Mouse (Mus musculus): ENCODE measurements at regions not wholly inside any gene's neighbourhood (a gene's known extent, or its start where the extent isn't known, plus 50 kb on each side); places are given as distances from the start of the nearest gene placed in this dataset.

DNA sequence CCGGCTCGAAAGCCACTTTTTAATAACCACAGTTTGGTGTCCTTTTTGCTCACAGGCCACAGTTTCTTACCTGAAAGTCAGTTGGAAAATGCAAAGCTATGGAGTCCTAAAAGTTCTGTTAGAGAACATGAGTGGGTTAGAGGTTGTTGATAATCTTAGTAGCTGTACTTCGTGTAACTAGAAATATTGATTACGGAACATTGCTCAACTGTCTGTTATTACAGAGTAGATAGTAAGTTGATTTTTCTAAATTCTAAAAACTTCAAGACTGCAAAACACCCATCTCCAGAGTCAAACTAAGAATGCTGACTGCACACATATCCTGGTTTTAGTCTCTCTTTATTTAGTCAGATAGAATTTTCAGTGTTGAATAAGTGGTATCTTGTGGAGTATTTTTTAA lies 111.0 kb downstream of the Slc38a4 start:
- Histone ChIP-seq H3K27me3 (no peaks in the 10 kb centered on the region), H3K4me3 (no peak overlapping the region), H3K9me3 (no peaks in the 10 kb centered on the region), H3K36me3 (no peaks in the 10 kb centered on the region), H3K4me2 (no peak overlapping the region), H3K9ac (no peak overlapping the region), H3K27ac (no peak overlapping the region), H3K4me1 (replicated peaks) (no peaks in the 10 kb centered on the region)
- ATAC-seq (ENCODE audit: low FRiP score) = no peak
- 98% methylated on average over 4 of the region's 4 CpGs for WGBS

DNA sequence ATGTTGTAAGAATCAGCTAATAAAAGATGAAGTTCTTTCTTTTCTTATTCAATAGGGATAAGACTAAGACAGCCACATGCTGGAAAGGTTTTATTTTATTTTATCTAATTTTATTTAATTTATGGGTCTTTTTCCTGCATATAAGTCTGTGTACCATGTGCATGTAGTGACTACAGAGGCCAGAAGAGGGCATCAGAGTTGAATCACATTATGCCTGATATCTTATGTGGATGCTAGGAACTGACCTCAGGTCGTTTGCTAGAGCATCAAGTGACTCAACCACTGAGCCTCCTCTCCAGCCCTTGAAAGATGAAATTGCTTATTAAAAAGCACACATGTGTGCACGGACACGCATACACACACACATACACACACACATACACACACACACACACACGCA lies 113.1 kb downstream of the Slc38a4 start:
- 90% methylated on average over 4 of the region's 4 CpGs for WGBS

DNA sequence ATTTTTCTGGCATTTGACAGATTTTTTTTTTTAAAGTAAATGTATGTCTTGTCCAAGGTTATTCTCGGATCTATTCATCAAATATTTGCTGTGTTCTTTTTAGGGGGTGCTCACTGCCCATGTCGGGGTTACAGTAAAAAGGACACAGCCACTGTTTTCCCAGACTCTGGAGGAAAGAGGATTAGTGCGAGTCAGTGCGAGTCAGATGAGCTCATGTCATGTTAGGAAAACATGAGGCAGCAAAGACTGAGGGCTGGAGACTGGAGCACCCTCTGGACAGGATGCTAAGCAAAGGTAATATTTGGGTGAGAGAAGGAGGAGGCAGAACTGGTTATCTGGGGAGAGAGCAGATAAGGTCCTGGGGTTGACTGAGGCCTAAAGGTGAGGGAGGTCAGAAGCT lies 117.3 kb downstream of the Slc38a4 start:
- 84% methylated on average over 4 of the region's 4 CpGs for WGBS
- no peak for ATAC-seq (ENCODE audit: low FRiP score)
- H3K9me3 ChIP-seq = no peaks in the 10 kb centered on the region
- no peak overlapping the region for H3K4me3 ChIP-seq
- no peaks in the 10 kb centered on the region for H3K27me3 ChIP-seq
- no peak overlapping the region for H3K9ac ChIP-seq
- peaks cover 5% of the 10 kb centered on the region; the same call in 1 of the 2 replicates for H3K4me1 ChIP-seq (replicated peaks)
- H3K27ac ChIP-seq = no peak overlapping the region
- H3K36me3 ChIP-seq = no peaks in the 10 kb centered on the region
- no peak overlapping the region for H3K4me2 ChIP-seq

More for the DNA sequence above, 113.1 kb downstream of the Slc38a4 start:
- Histone ChIP-seq H3K4me3 (no peak overlapping the region), H3K4me1 (replicated peaks) (no peaks in the 10 kb centered on the region), H3K27ac (no peak overlapping the region), H3K4me2 (no peak overlapping the region), H3K27me3 (no peaks in the 10 kb centered on the region), H3K9ac (no peak overlapping the region), H3K36me3 (no peaks in the 10 kb centered on the region), H3K9me3 (no peaks in the 10 kb centered on the region)
- ATAC-seq (ENCODE audit: low FRiP score) = no peak

- no peak for ATAC-seq (ENCODE audit: low FRiP score)
- WGBS = 89% methylated on average over 6 of the region's 6 CpGs
- H3K4me1 ChIP-seq (replicated peaks) = peaks cover 7% of the 10 kb centered on the region; the same call in 1 of the 2 replicates
- no peak overlapping the region for H3K9ac ChIP-seq
- H3K9me3 ChIP-seq = no peaks in the 10 kb centered on the region
- no peak overlapping the region for H3K27ac ChIP-seq
- H3K27me3 ChIP-seq = no peaks in the 10 kb centered on the region
- no peaks in the 10 kb centered on the region for H3K36me3 ChIP-seq
- no peak overlapping the region for H3K4me2 ChIP-seq
- no peak overlapping the region for H3K4me3 ChIP-seq
These were observed 118.1 kb downstream of the Slc38a4 start for GRCm38 (mm10) chr15:96937623-96938022.

DNA sequence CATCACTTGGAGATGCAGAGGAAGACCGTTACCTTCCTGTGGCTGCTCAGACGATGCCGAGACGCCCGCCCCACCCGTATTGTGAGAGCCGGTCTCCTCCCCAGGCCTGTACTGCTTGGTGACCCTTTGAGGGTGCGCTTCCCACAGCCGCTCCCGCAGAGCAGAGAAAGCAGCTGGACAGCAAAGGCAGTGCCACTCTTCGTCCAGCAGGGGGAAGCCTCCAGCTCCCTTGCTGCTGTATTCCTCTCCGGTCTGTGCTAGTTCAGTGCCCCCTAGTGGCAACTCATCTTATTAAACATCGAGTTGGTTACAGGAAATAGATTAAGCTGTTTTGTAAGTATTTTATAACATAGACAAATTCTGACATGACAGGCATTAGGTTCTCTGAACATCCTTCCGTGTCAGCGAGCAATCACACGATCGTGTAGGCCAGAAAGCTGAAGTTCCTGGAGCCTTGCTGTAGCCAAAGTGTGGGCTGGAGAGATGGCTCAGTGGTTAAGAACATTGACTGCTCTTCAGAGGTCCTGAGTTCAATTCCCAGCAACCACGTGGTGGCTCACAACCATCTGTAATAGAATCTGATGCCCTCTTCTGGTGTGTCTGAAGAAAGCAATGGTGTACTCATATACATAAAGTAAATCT lies 118.9 kb downstream of the Slc38a4 start:
- no peaks in the 10 kb centered on the region for H3K9me3 ChIP-seq
- H3K9ac ChIP-seq = peak overlapping the region; percentile 59; the same call in 1 of the 2 replicates
- no peaks in the 10 kb centered on the region for H3K27me3 ChIP-seq
- peak overlapping the region; percentile 24 for H3K4me3 ChIP-seq
- no peaks in the 10 kb centered on the region for H3K36me3 ChIP-seq
- ATAC-seq (ENCODE audit: low FRiP score) = peak; percentile 88
- H3K4me2 ChIP-seq = peak overlapping the region; percentile 54
- no peak overlapping the region for H3K27ac ChIP-seq
- peaks cover 7% of the 10 kb centered on the region; the same call in 1 of the 2 replicates for H3K4me1 ChIP-seq (replicated peaks)
- WGBS = 8% methylated on average over 18 of the region's 18 CpGs

- Histone ChIP-seq H3K9ac (no peak overlapping the region), H3K4me1 (replicated peaks) (peaks cover 7% of the 10 kb centered on the region; the same call in 1 of the 2 replicates), H3K36me3 (no peaks in the 10 kb centered on the region), H3K27ac (no peak overlapping the region), H3K27me3 (no peaks in the 10 kb centered on the region), H3K9me3 (no peaks in the 10 kb centered on the region), H3K4me3 (no peak overlapping the region; the same call in 1 of the 2 replicates), H3K4me2 (peak overlapping the region; percentile 54; the same call in 1 of the 2 replicates)
- ATAC-seq (ENCODE audit: low FRiP score) = no peak
- 87% methylated on average over 5 of the region's 5 CpGs for WGBS
These were observed 119.5 kb downstream of the Slc38a4 start for GRCm38 (mm10) chr15:96936216-96936615.

DNA sequence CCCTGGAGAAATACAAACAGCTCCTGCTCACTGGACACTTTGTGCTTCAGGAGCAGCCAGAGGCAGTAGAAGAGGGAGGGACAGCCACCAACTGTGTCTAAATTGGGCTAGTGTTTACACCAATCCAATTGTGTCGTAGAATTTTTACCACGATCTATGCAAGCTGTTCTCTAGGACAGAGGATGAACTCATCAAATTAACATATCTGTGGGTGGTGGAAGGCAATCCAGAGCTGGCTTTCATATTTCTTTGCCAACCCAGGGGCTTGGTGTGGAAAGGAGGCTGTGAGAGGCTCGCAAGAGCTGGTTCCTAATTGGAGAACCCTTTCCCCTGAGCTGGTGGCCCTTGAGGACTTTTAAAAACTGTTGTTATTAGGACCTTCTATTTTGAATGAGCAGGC lies 122.3 kb downstream of the Slc38a4 start:
- 50% methylated on average over 3 of the region's 3 CpGs for WGBS
- H3K27me3 ChIP-seq = no peaks in the 10 kb centered on the region
- no peak overlapping the region for H3K9ac ChIP-seq
- H3K4me3 ChIP-seq = no peak overlapping the region
- ATAC-seq (ENCODE audit: low FRiP score) = no peak
- H3K4me2 ChIP-seq = no peak overlapping the region
- H3K4me1 ChIP-seq (replicated peaks) = peaks cover 7% of the 10 kb centered on the region; the same call in 1 of the 2 replicates
- no peaks in the 10 kb centered on the region for H3K9me3 ChIP-seq
- no peaks in the 10 kb centered on the region for H3K36me3 ChIP-seq
- no peak overlapping the region for H3K27ac ChIP-seq

- WGBS = 80% methylated on average over 6 of the region's 6 CpGs
- no peak overlapping the region for H3K4me2 ChIP-seq
- no peak overlapping the region for H3K27ac ChIP-seq
- H3K4me1 ChIP-seq (replicated peaks) = 0 out of 2 replicates have a peak, but pooled peaks cover 4% of the 10 kb centered on the region
- no peak overlapping the region for H3K9ac ChIP-seq
- H3K4me3 ChIP-seq = no peak overlapping the region
- H3K36me3 ChIP-seq = no peaks in the 10 kb centered on the region
- no peak for ATAC-seq (ENCODE audit: low FRiP score)
- H3K9me3 ChIP-seq = no peaks in the 10 kb centered on the region
- H3K27me3 ChIP-seq = no peaks in the 10 kb centered on the region
These were observed 125.2 kb downstream of the Slc38a4 start for GRCm38 (mm10) chr15:96930531-96930930.

DNA sequence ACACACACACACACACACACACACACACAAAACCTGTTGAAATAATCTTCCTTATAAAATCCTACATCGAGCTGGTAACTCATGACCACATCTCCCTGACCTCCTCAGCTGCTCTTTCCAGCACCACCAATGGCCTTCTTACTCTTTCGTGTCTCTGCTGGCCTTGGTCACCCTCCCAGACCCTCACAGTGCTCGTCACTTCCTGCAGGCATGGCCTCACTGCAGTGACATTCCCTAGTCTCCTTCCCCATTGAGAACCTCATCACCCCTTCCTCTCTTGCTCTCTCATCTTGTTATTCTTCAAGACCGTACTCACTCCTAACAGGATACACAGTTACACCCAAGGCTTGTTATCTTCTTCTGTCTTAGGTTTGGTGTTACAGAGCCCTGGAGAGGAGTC lies 126.0 kb downstream of the Slc38a4 start:
- Histone ChIP-seq H3K27me3 (no peaks in the 10 kb centered on the region), H3K4me1 (replicated peaks) (0 out of 2 replicates have a peak, but pooled peaks cover 4% of the 10 kb centered on the region), H3K36me3 (no peaks in the 10 kb centered on the region), H3K9ac (no peak overlapping the region), H3K27ac (no peak overlapping the region), H3K9me3 (no peaks in the 10 kb centered on the region), H3K4me2 (no peak overlapping the region), H3K4me3 (no peak overlapping the region)
- ATAC-seq (ENCODE audit: low FRiP score) = no peak
- 90% methylated on average over 4 of the region's 4 CpGs for WGBS

- no peak overlapping the region for H3K4me3 ChIP-seq
- WGBS = 83% methylated on average over 4 of the region's 4 CpGs
- no peaks in the 10 kb centered on the region for H3K9me3 ChIP-seq
- H3K27ac ChIP-seq = no peak overlapping the region
- H3K27me3 ChIP-seq = no peaks in the 10 kb centered on the region
- H3K36me3 ChIP-seq = no peaks in the 10 kb centered on the region
- no peak overlapping the region for H3K9ac ChIP-seq
- ATAC-seq (ENCODE audit: low FRiP score) = no peak
- 0 out of 2 replicates have a peak, but pooled peaks cover 4% of the 10 kb centered on the region for H3K4me1 ChIP-seq (replicated peaks)
- no peak overlapping the region for H3K4me2 ChIP-seq
These were observed 127.1 kb downstream of the Slc38a4 start for GRCm38 (mm10) chr15:96928692-96929091.

- Histone ChIP-seq H3K36me3 (no peaks in the 10 kb centered on the region), H3K4me3 (no peak overlapping the region), H3K27ac (no peak overlapping the region), H3K4me2 (no peak overlapping the region), H3K9ac (no peak overlapping the region), H3K27me3 (no peaks in the 10 kb centered on the region), H3K9me3 (no peaks in the 10 kb centered on the region), H3K4me1 (replicated peaks) (no peaks in the 10 kb centered on the region)
- 88% methylated on average over 4 of the region's 4 CpGs for WGBS
- no peak for ATAC-seq (ENCODE audit: low FRiP score)
These were observed 128.1 kb downstream of the Slc38a4 start for GRCm38 (mm10) chr15:96927674-96928073.

DNA sequence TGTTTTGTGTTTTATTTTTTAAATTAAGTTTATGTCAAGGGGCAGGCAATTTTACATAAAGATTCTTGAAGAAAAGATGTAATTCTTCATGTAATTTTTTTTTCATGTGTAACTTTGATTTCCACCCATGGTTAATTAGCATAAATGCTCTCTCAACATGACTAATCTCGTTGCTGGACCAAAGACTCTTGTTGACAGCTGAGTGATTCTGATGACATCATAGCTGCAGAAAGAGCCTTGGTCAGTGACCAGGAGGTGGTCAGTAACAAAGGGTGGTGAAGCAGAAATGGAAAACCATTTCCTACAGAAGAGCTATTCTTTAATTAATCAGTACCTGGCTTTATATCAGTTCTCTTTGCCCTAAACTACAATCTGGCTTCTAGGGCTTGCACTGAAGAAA lies 129.1 kb downstream of the Slc38a4 start:
- H3K27me3 ChIP-seq = no peaks in the 10 kb centered on the region
- no peak for ATAC-seq (ENCODE audit: low FRiP score)
- WGBS = 72% methylated on average over 1 of the region's 1 CpGs

DNA sequence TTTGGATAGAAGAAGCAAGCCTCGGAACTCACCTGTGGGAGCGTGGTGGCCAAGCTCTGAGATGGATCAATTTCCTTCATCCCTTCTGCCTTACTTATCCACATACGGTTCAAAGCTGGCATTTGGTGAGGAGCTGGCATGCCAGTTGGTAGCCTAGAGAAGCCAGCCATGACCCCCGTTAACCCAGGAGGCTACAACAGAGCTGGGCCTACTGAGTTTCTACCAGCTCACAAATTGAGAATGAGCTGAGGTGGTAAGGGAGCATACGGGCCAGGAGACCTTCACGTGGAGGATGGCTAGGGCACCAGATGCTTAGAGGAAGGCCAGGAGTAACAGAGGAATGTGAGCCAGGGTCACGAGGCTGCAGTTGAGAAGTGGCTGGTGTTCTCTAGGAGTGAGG lies 139.2 kb downstream of the Slc38a4 start:
- no peaks in the 10 kb centered on the region for H3K27me3 ChIP-seq
- H3K27ac ChIP-seq = no peak overlapping the region
- no peak overlapping the region for H3K4me2 ChIP-seq
- H3K9ac ChIP-seq = no peak overlapping the region
- H3K4me1 ChIP-seq (replicated peaks) = no peaks in the 10 kb centered on the region
- 88% methylated on average over 7 of the region's 7 CpGs for WGBS
- no peak for ATAC-seq (ENCODE audit: low FRiP score)
- H3K9me3 ChIP-seq = no peaks in the 10 kb centered on the region
- no peak overlapping the region for H3K4me3 ChIP-seq
- no peaks in the 10 kb centered on the region for H3K36me3 ChIP-seq

More for the DNA sequence above, 129.1 kb downstream of the Slc38a4 start:
- Histone ChIP-seq H3K4me1 (replicated peaks) (no peaks in the 10 kb centered on the region), H3K4me2 (no peak overlapping the region), H3K36me3 (no peaks in the 10 kb centered on the region), H3K9me3 (no peaks in the 10 kb centered on the region), H3K4me3 (no peak overlapping the region), H3K27ac (no peak overlapping the region), H3K9ac (no peak overlapping the region)

Measured in hindbrain, embryonic 13.5 days (tissue).